Mouse (Mus musculus): Measurements from ENCODE around the gene Lsm2. TPM values are rescaled to one million over a fixed set of nuclear protein-coding genes. Genes with fewer than 3 reads are reported as not detected.

Gene Lsm2
- polyA plus RNA-seq (2015; fragmentation: Illumina TruSeq; extraction: RNeasy Lipid Tissue Mini Kit (QIAGEN cat#74804); ENCODE audit: insufficient read depth, low read depth, low replicate concordance), result 7.8 TPM

DNA sequence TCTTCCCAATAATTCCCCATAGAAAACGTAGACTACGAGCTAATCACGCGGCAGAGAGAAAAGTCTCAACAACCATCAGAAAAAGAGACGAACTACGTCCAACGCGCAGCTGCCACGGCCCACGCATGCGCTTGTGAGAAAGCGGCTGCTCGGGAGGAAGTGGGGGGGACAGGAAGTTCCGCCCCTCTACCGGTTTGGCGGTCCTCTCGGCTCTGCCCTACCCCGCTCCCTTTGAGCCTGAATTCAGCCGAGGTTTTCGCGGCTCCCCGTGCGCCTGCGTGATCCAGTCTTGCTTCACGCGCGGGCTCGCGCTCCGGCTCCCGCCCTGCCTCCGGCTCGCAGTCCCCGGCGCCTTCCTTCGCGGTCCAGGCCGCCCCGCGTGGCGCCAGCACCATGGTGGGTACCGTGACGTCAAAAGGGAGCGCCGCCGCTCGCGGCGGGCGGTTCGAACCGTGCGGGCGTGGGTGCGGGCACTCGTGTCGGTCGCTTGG is at the start of gene Lsm2:
Gene Lsm2, plus strand, starts transcription at position 173 of the 491 bp plus-strand sequence.

DNA sequence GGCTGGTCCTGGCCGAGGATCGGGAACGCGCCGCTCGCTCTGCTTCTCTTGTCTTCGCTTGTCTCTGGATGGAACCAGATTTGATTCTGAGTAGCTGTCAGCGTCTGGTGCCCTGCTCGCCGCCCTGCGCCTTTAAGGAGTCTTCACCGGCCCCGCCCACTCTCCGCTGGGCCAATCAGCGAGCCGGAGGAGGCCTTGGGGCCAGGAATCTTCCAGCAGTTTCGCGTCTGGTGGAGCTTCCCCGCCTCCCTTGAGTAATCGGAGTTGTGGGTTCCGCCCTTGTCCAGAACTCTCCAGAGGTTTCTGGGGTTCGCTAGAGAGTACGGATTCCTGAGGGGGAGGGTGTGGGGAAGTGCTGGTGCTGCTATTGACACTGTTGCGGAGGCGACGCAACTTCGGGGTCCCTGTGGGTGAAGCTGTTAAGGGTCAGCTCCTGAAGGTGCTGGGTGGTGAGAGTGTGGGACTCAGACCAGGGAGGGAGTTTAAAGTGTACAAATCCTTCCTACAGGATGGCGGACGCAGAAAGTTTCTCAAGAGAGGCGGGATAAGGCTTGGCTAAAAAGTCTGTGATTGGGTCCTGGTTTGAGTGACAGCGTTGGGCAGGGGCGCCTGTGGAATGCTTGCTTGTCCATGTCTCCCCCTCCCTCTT is 22.4 kb upstream of the Lsm2 start, which contains the start of gene Hspa1b:
Gene Hspa1b, minus strand, starts transcription at position 109 of the 649 bp plus-strand sequence.

DNA sequence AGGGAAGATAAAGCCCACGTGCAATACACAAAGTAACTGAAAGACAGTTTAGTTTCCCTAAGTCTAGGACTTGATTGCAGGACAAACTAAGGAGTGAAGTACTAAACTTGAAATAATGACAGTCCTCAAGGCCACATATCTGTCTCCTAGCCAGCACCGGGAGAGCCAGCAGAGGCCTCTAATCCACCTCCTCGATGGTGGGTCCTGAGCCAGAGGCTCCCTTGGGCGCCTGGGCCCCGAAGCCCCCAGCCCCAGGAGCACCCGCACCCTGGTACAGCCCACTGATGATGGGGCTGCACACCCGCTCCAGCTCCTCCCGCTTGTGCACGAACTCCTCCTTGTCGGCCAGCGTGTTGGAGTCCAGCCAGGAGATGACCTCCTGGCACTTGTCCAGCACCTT is 11.8 kb upstream of the Lsm2 start, which contains the start of gene Gm20481:
Gene Gm20481, plus strand, starts transcription at position 91 of the 400 bp plus-strand sequence.

DNA sequence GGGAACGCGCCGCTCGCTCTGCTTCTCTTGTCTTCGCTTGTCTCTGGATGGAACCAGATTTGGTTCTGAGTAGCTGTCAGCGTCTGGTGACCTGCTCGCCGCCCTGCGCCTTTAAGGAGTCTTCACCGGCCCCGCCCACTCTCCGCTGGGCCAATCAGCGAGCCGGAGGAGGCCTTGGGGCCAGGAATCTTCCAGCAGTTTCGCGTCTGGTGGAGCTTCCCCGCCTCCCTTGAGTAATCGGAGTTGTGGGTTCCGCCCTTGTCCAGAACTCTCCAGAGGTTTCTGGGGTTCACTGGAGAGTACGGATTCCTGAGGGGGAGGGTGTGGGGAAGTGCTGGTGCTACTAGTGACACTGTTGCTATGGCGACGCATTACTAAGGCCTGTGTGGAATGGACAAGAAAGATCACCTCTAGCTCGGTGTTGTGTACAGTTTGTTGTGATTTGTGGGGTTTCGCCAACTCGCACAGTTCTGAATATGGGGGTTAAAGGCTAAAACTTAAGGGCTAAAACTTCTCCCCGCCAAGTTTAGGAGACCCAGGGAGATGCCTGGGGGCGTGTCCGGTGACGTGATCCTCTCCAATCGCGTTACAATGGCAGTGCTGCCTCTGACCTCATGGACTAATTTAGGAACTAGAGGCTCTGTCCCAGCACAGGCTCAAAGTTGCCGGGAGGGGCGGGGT is 9.5 kb upstream of the Lsm2 start, which contains the start of the genes Hspa1a and Hspa1l:
Gene Hspa1a, minus strand, starts transcription at position 88 of the 681 bp plus-strand sequence.
Gene Hspa1l, plus strand, starts transcription at position 635 of the 681 bp plus-strand sequence.

DNA sequence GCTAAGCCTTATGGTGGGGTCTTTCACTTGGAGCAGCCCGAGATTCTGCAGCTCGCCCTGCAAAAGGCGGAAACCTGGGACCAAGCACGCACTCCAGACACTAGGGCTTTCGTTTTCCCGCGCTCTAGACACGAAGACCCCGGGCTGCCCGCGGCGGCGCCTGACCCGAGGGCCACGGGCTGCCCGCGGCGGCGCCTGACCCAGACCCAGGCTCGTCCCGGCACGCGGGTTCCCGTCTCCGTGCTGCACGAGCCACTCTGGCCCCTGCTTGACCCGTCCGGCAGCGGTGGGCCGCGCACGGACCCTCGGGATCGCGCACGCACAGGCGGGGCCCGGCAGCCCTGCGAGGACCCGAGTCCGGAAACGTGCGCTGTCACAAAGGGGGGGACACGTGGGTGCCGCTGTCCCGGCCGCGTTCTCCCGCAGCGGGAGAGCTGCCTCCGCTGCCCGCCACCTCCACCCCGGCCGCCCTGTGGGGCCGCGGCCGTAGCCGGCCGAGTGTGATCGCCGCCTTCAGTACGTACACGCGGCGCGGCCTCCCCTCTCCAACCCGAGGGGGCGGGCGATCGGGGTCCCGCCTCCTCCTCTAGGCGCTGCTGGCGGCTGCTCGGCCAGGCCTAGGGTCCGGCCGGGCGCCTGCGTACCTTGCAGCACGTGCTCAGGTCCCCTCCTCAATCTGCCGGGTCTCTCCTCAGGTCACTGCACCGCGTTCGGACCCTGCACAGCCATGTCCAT is 19.2 kb downstream of the Lsm2 start, which contains the start of gene Vars:
Gene Vars, plus strand, starts transcription at position 271 of the 735 bp plus-strand sequence.

DNA sequence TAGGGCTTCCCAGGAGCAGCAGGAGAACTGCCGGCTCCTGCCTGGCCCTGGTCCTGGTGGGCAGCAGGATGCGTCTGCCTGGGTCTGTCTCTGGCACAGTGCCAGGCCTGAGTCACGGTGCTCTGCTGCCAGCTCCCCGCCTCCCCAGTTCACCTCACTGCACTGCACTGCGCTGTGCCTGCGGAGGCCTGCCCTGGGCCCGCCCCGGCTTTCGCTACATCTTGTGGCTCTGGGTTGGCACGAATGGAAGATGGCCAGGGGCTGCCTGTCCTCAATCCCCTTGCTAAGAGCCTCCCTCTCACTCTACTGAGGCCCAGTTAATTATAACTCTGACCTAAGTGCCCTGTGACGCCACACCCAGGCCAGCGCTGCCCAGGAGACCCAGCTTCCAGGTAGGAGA is 34.7 kb downstream of the Lsm2 start, which contains the start of gene Vwa7:
Gene Vwa7, plus strand, starts transcription at position 204 of the 400 bp plus-strand sequence.

DNA sequence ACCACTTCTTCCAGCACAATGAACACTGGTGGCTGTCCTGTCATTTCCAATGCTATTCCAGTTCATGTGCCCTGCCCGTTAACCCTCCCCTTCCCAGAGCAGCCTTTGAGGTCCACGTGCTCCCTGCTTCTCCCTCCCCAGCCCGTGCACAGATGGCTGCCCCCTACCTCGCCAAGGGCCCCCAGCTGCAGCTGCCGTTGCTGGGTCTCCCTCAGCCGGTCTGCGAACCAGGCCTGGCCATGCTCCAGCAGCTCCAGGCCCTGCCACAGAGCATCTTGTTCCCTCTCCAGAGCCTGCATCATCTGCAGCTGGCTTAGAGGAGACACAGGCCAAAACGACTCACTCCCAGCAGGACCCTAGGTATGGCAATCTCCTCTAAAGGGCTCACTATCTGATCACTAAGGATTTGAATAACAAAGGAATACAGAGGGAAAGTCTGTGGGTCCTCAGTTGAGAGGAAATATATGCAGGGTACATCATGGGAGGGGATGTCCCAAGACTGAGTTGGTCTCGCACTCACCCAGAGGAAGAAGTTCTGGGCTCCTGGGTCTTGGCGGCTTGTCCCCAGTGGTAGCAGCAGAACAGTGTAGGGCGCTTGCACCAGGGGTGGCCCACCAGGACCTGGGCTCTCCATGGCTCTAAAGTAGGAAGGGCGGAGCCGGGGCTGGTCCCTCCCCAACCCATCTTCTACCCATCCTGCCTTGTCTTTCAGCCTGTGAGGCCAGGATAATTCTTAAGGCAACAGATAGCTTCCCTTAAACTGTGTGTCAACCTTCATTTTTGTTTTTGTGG is 45.8 kb downstream of the Lsm2 start, which contains the start of gene Sapcd1:
Gene Sapcd1, minus strand, starts transcription at position 740 of the 792 bp plus-strand sequence.

Other genes starting within 250 kb of the Lsm2 start
- 20.6 TPM for gene C4b, start 238.0 kb upstream of the Lsm2 start, polyA plus RNA-seq (2015; fragmentation: Illumina TruSeq; extraction: RNeasy Lipid Tissue Mini Kit (QIAGEN cat#74804); ENCODE audit: insufficient read depth, low read depth, low replicate concordance)
- 1.9 TPM for gene Cyp21a1, start 177.3 kb upstream of the Lsm2 start, polyA plus RNA-seq (2015; fragmentation: Illumina TruSeq; extraction: RNeasy Lipid Tissue Mini Kit (QIAGEN cat#74804); ENCODE audit: insufficient read depth, low read depth, low replicate concordance)
- gene Stk19, start 144.9 kb upstream of the Lsm2 start, polyA plus RNA-seq (2015; fragmentation: Illumina TruSeq; extraction: RNeasy Lipid Tissue Mini Kit (QIAGEN cat#74804); ENCODE audit: insufficient read depth, low read depth, low replicate concordance), result 14.8 TPM
- 19.9 TPM for gene Dxo, start 144.8 kb upstream of the Lsm2 start, polyA plus RNA-seq (2015; fragmentation: Illumina TruSeq; extraction: RNeasy Lipid Tissue Mini Kit (QIAGEN cat#74804); ENCODE audit: insufficient read depth, low read depth, low replicate concordance)
- 24.5 TPM for gene Skiv2l, start 131.7 kb upstream of the Lsm2 start, polyA plus RNA-seq (2015; fragmentation: Illumina TruSeq; extraction: RNeasy Lipid Tissue Mini Kit (QIAGEN cat#74804); ENCODE audit: insufficient read depth, low read depth, low replicate concordance)
- 11.5 TPM for gene Nelfe, start 131.5 kb upstream of the Lsm2 start, polyA plus RNA-seq (2015; fragmentation: Illumina TruSeq; extraction: RNeasy Lipid Tissue Mini Kit (QIAGEN cat#74804); ENCODE audit: insufficient read depth, low read depth, low replicate concordance)
- 9.5 TPM for gene Cfb, start 119.3 kb upstream of the Lsm2 start, polyA plus RNA-seq (2015; fragmentation: Illumina TruSeq; extraction: RNeasy Lipid Tissue Mini Kit (QIAGEN cat#74804); ENCODE audit: insufficient read depth, low read depth, low replicate concordance)
- 1.5 TPM for gene Zbtb12, start 102.4 kb upstream of the Lsm2 start, polyA plus RNA-seq (2015; fragmentation: Illumina TruSeq; extraction: RNeasy Lipid Tissue Mini Kit (QIAGEN cat#74804); ENCODE audit: insufficient read depth, low read depth, low replicate concordance)
- 4.5 TPM for gene Gm20547, start 99.8 kb upstream of the Lsm2 start, polyA plus RNA-seq (2015; fragmentation: Illumina TruSeq; extraction: RNeasy Lipid Tissue Mini Kit (QIAGEN cat#74804); ENCODE audit: insufficient read depth, low read depth, low replicate concordance)
- gene C2, start 83.6 kb upstream of the Lsm2 start, polyA plus RNA-seq (2015; fragmentation: Illumina TruSeq; extraction: RNeasy Lipid Tissue Mini Kit (QIAGEN cat#74804); ENCODE audit: insufficient read depth, low read depth, low replicate concordance), result 22.8 TPM
- gene Ehmt2, start 83.4 kb upstream of the Lsm2 start, polyA plus RNA-seq (2015; fragmentation: Illumina TruSeq; extraction: RNeasy Lipid Tissue Mini Kit (QIAGEN cat#74804); ENCODE audit: insufficient read depth, low read depth, low replicate concordance), result 43.2 TPM
- 1.4 TPM for gene Slc44a4, start 67.4 kb upstream of the Lsm2 start, polyA plus RNA-seq (2015; fragmentation: Illumina TruSeq; extraction: RNeasy Lipid Tissue Mini Kit (QIAGEN cat#74804); ENCODE audit: insufficient read depth, low read depth, low replicate concordance)
- 10.7 TPM for gene Neu1, start 50.6 kb upstream of the Lsm2 start, polyA plus RNA-seq (2015; fragmentation: Illumina TruSeq; extraction: RNeasy Lipid Tissue Mini Kit (QIAGEN cat#74804); ENCODE audit: insufficient read depth, low read depth, low replicate concordance)
- gene Hspa1b, start 22.6 kb upstream of the Lsm2 start, polyA plus RNA-seq (2015; fragmentation: Illumina TruSeq; extraction: RNeasy Lipid Tissue Mini Kit (QIAGEN cat#74804); ENCODE audit: insufficient read depth, low read depth, low replicate concordance), result 8.4 TPM
- not detected for gene Gm20481, start 11.9 kb upstream of the Lsm2 start, polyA plus RNA-seq (2015; fragmentation: Illumina TruSeq; extraction: RNeasy Lipid Tissue Mini Kit (QIAGEN cat#74804); ENCODE audit: insufficient read depth, low read depth, low replicate concordance)
- 4.7 TPM for gene Hspa1a, start 9.7 kb upstream of the Lsm2 start, polyA plus RNA-seq (2015; fragmentation: Illumina TruSeq; extraction: RNeasy Lipid Tissue Mini Kit (QIAGEN cat#74804); ENCODE audit: insufficient read depth, low read depth, low replicate concordance)
- gene Hspa1l, start 9.2 kb upstream of the Lsm2 start, polyA plus RNA-seq (2015; fragmentation: Illumina TruSeq; extraction: RNeasy Lipid Tissue Mini Kit (QIAGEN cat#74804); ENCODE audit: insufficient read depth, low read depth, low replicate concordance), result not detected
- gene Vars, start 19.1 kb downstream of the Lsm2 start, polyA plus RNA-seq (2015; fragmentation: Illumina TruSeq; extraction: RNeasy Lipid Tissue Mini Kit (QIAGEN cat#74804); ENCODE audit: insufficient read depth, low read depth, low replicate concordance), result 23.4 TPM
- 0.42 TPM for gene Vwa7, start 34.7 kb downstream of the Lsm2 start, polyA plus RNA-seq (2015; fragmentation: Illumina TruSeq; extraction: RNeasy Lipid Tissue Mini Kit (QIAGEN cat#74804); ENCODE audit: insufficient read depth, low read depth, low replicate concordance)
- gene Sapcd1, start 46.2 kb downstream of the Lsm2 start, polyA plus RNA-seq (2015; fragmentation: Illumina TruSeq; extraction: RNeasy Lipid Tissue Mini Kit (QIAGEN cat#74804); ENCODE audit: insufficient read depth, low read depth, low replicate concordance), result 1.5 TPM
- 1.8 TPM for gene Msh5, start 64.9 kb downstream of the Lsm2 start, polyA plus RNA-seq (2015; fragmentation: Illumina TruSeq; extraction: RNeasy Lipid Tissue Mini Kit (QIAGEN cat#74804); ENCODE audit: insufficient read depth, low read depth, low replicate concordance)
- gene Clic1, start 68.1 kb downstream of the Lsm2 start, polyA plus RNA-seq (2015; fragmentation: Illumina TruSeq; extraction: RNeasy Lipid Tissue Mini Kit (QIAGEN cat#74804); ENCODE audit: insufficient read depth, low read depth, low replicate concordance), result 36.2 TPM
- gene Ddah2, start 77.2 kb downstream of the Lsm2 start, polyA plus RNA-seq (2015; fragmentation: Illumina TruSeq; extraction: RNeasy Lipid Tissue Mini Kit (QIAGEN cat#74804); ENCODE audit: insufficient read depth, low read depth, low replicate concordance), result 19.5 TPM
- gene Ly6g6c, start 83.5 kb downstream of the Lsm2 start, polyA plus RNA-seq (2015; fragmentation: Illumina TruSeq; extraction: RNeasy Lipid Tissue Mini Kit (QIAGEN cat#74804); ENCODE audit: insufficient read depth, low read depth, low replicate concordance), result not detected
- not detected for gene Mpig6b, start 84.3 kb downstream of the Lsm2 start, polyA plus RNA-seq (2015; fragmentation: Illumina TruSeq; extraction: RNeasy Lipid Tissue Mini Kit (QIAGEN cat#74804); ENCODE audit: insufficient read depth, low read depth, low replicate concordance)
- gene Ly6g6e, start 95.0 kb downstream of the Lsm2 start, polyA plus RNA-seq (2015; fragmentation: Illumina TruSeq; extraction: RNeasy Lipid Tissue Mini Kit (QIAGEN cat#74804); ENCODE audit: insufficient read depth, low read depth, low replicate concordance), result not detected
- not detected for gene Ly6g6d, start 96.2 kb downstream of the Lsm2 start, polyA plus RNA-seq (2015; fragmentation: Illumina TruSeq; extraction: RNeasy Lipid Tissue Mini Kit (QIAGEN cat#74804); ENCODE audit: insufficient read depth, low read depth, low replicate concordance)
- not detected for gene Ly6g6f, start 103.7 kb downstream of the Lsm2 start, polyA plus RNA-seq (2015; fragmentation: Illumina TruSeq; extraction: RNeasy Lipid Tissue Mini Kit (QIAGEN cat#74804); ENCODE audit: insufficient read depth, low read depth, low replicate concordance)
- gene Abhd16a, start 107.4 kb downstream of the Lsm2 start, polyA plus RNA-seq (2015; fragmentation: Illumina TruSeq; extraction: RNeasy Lipid Tissue Mini Kit (QIAGEN cat#74804); ENCODE audit: insufficient read depth, low read depth, low replicate concordance), result 25.5 TPM
- not detected for gene Ly6g5c, start 126.4 kb downstream of the Lsm2 start, polyA plus RNA-seq (2015; fragmentation: Illumina TruSeq; extraction: RNeasy Lipid Tissue Mini Kit (QIAGEN cat#74804); ENCODE audit: insufficient read depth, low read depth, low replicate concordance)
- not detected for gene Ly6g5b, start 133.6 kb downstream of the Lsm2 start, polyA plus RNA-seq (2015; fragmentation: Illumina TruSeq; extraction: RNeasy Lipid Tissue Mini Kit (QIAGEN cat#74804); ENCODE audit: insufficient read depth, low read depth, low replicate concordance)
- gene Gpank1, start 139.6 kb downstream of the Lsm2 start, polyA plus RNA-seq (2015; fragmentation: Illumina TruSeq; extraction: RNeasy Lipid Tissue Mini Kit (QIAGEN cat#74804); ENCODE audit: insufficient read depth, low read depth, low replicate concordance), result 8.6 TPM
- 52.8 TPM for gene Csnk2b, start 140.2 kb downstream of the Lsm2 start, polyA plus RNA-seq (2015; fragmentation: Illumina TruSeq; extraction: RNeasy Lipid Tissue Mini Kit (QIAGEN cat#74804); ENCODE audit: insufficient read depth, low read depth, low replicate concordance)
- 6.8 TPM for gene D17H6S53E, start 144.5 kb downstream of the Lsm2 start, polyA plus RNA-seq (2015; fragmentation: Illumina TruSeq; extraction: RNeasy Lipid Tissue Mini Kit (QIAGEN cat#74804); ENCODE audit: insufficient read depth, low read depth, low replicate concordance)
- gene Apom, start 150.2 kb downstream of the Lsm2 start, polyA plus RNA-seq (2015; fragmentation: Illumina TruSeq; extraction: RNeasy Lipid Tissue Mini Kit (QIAGEN cat#74804); ENCODE audit: insufficient read depth, low read depth, low replicate concordance), result not detected
- gene Bag6, start 153.3 kb downstream of the Lsm2 start, polyA plus RNA-seq (2015; fragmentation: Illumina TruSeq; extraction: RNeasy Lipid Tissue Mini Kit (QIAGEN cat#74804); ENCODE audit: insufficient read depth, low read depth, low replicate concordance), result 43.1 TPM
- 89.4 TPM for gene Prrc2a, start 183.0 kb downstream of the Lsm2 start, polyA plus RNA-seq (2015; fragmentation: Illumina TruSeq; extraction: RNeasy Lipid Tissue Mini Kit (QIAGEN cat#74804); ENCODE audit: insufficient read depth, low read depth, low replicate concordance)
- gene Aif1, start 194.2 kb downstream of the Lsm2 start, polyA plus RNA-seq (2015; fragmentation: Illumina TruSeq; extraction: RNeasy Lipid Tissue Mini Kit (QIAGEN cat#74804); ENCODE audit: insufficient read depth, low read depth, low replicate concordance), result 2.3 TPM
- gene Lst1, start 206.6 kb downstream of the Lsm2 start, polyA plus RNA-seq (2015; fragmentation: Illumina TruSeq; extraction: RNeasy Lipid Tissue Mini Kit (QIAGEN cat#74804); ENCODE audit: insufficient read depth, low read depth, low replicate concordance), result 5.7 TPM
- 1.00 TPM for gene Ltb, start 212.6 kb downstream of the Lsm2 start, polyA plus RNA-seq (2015; fragmentation: Illumina TruSeq; extraction: RNeasy Lipid Tissue Mini Kit (QIAGEN cat#74804); ENCODE audit: insufficient read depth, low read depth, low replicate concordance)
- gene Tnf, start 220.1 kb downstream of the Lsm2 start, polyA plus RNA-seq (2015; fragmentation: Illumina TruSeq; extraction: RNeasy Lipid Tissue Mini Kit (QIAGEN cat#74804); ENCODE audit: insufficient read depth, low read depth, low replicate concordance), result 0.50 TPM
- gene Lta, start 223.5 kb downstream of the Lsm2 start, polyA plus RNA-seq (2015; fragmentation: Illumina TruSeq; extraction: RNeasy Lipid Tissue Mini Kit (QIAGEN cat#74804); ENCODE audit: insufficient read depth, low read depth, low replicate concordance), result not detected
- gene Gm16181, start 239.0 kb downstream of the Lsm2 start, polyA plus RNA-seq (2015; fragmentation: Illumina TruSeq; extraction: RNeasy Lipid Tissue Mini Kit (QIAGEN cat#74804); ENCODE audit: insufficient read depth, low read depth, low replicate concordance), result not detected